Mouse (Mus musculus): ENCODE data around the gene Clk2. TPM values are rescaled to one million over a fixed set of nuclear protein-coding genes. Genes with fewer than 3 reads are reported as not detected.
A peak's percentile ranks its signal among the peaks of the same experiment; 100 is the strongest.
"Not testable (repeated sequence)": the region's sequence is repeated elsewhere in the genome, so short reads cannot be mapped to it uniquely, and the experiment has no call there.

The Clk2 gene
- polyA plus RNA-seq, 1 experiment from 2014 or later: 8.5 TPM

DNA sequence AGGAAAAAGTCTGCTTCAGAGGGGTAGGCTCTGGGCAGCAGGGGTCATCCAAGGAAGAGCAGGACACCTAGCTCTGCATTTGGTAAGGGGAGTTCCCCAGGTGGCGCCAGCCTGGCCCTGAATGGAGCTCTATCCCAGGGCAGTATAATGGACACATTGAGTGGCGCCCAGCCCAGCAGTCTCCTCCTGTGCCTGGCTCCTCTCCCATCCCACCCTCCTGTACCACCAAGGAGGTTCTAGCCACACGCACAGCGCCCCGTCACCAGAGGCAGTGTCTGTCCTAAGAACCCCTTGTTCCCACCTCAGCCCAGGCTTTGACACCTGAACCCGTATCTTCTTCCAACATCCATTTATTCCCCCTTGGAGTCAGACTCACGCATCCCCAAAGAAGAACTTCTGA lies 45.1 kb downstream of the Clk2 start:
- Histone ChIP-seq H3K4me2 (no peak overlapping the region), H3K9me3 (replicated peaks) (no peaks in the 10 kb centered on the region), H3K4me1 (replicated peaks) (peaks cover 23% of the 10 kb centered on the region), H3K4me3 (replicated peaks) (no peak overlapping the region), H3K27ac (replicated peaks) (no peak overlapping the region), H3K27me3 (peaks cover 2% of the 10 kb centered on the region; the same call in 1 of the 2 replicates), H3K36me3 (replicated peaks) (peaks cover 60% of the 10 kb centered on the region), H3K9ac (no peak overlapping the region)
- 77% methylated on average over 7 of the region's 7 CpGs for whole genome bisulfite sequencing (ENCODE audit: insufficient replicate concordance)
- no peak for ATAC-seq (ENCODE audit: insufficient read depth)

DNA sequence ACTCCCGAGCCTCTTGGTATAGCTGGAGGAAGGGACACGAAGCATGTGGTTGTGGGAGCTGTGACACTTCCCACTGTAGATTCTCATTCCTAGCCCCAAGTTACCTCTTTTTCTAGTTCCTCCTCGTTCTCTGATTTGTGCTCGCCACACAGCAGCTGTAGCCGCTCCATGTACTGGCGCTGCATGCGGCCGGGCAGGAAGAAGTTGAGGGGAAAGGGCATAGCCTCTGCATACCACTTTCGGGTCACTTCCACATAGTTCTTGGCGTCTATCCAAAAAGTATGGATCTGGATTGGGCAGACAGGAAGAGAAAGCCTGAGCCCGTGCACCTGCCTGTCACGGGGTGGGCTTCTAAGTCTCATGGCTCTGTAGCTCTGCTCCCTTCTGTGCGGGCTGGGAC lies 45.6 kb downstream of the Clk2 start:
- no peak for ATAC-seq (ENCODE audit: insufficient read depth)
- Histone ChIP-seq H3K4me3 (replicated peaks) (no peak overlapping the region), H3K9ac (no peak overlapping the region), H3K27ac (replicated peaks) (no peak overlapping the region), H3K4me1 (replicated peaks) (peaks cover 28% of the 10 kb centered on the region), H3K36me3 (replicated peaks) (peaks cover 58% of the 10 kb centered on the region), H3K9me3 (replicated peaks) (no peaks in the 10 kb centered on the region), H3K27me3 (peaks cover 7% of the 10 kb centered on the region; the same call in 1 of the 2 replicates), H3K4me2 (no peak overlapping the region)
- 74% methylated on average over 13 of the region's 13 CpGs for WGBS (ENCODE audit: insufficient replicate concordance)

DNA sequence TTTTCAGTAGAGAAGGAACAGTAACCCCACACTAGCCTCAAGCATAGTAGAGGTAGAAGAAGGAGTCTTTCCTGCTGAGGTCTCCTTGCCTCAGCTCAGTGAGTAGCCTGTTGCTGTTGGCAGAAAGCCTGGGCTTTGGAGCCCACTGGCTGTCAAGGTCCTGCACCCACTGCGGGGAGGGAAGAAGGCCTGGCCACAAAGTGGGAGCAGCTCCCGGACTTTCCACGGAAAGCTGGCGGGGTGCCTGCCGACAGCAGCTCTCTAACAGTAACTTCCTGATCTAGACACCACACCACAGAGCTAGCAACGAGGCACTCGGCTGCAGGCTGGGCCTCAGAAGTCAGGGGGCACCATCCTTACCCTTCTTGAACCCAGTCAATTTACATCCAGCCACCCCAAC lies 46.1 kb downstream of the Clk2 start:
- Histone ChIP-seq H3K27me3 (peaks cover 12% of the 10 kb centered on the region), H3K9me3 (replicated peaks) (no peaks in the 10 kb centered on the region), H3K36me3 (replicated peaks) (peaks cover 52% of the 10 kb centered on the region), H3K4me3 (replicated peaks) (no peak overlapping the region), H3K9ac (no peak overlapping the region), H3K27ac (replicated peaks) (no peak overlapping the region), H3K4me1 (replicated peaks) (peaks cover 33% of the 10 kb centered on the region), H3K4me2 (no peak overlapping the region)
- ATAC-seq (ENCODE audit: insufficient read depth): no peak
- WGBS (ENCODE audit: insufficient replicate concordance): 65% methylated on average over 7 of the region's 7 CpGs

DNA sequence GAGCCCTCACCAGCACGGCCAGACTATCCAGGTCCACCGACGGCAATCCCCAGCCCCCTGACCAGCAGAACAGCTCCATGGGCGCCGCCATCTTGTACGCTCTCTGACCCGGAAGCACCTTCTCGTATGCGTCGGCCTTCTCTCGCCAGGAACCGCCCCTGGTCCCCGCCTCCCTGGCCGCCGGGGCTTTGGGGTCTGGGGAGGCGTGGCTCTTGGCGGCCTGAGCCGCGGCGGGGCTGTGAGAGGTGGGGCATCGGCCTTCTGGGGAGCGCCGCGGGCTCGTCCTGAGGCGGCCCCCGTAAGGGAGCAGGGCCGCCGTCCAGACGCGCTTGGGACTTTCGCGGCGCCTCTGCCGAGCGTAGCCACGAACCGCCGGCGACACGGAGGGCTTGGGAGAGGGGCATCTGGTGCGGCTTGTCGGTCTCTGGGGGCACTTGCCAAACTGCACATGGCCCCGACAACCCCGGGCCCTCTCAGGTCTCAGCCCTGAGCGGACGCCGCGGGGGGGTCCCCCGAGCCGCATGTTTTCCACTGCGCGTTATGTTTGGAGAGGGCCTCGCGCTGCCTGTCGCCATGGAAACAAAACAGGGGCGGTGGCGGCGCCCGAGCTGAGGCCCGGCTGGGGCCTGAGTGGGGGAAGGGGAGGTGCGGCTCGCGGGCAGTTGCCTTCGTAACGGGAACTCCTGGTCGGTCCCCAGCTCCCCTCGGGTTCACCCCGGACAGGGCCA lies 49.4 kb downstream of the Clk2 start:
- Histone ChIP-seq H3K4me1 (replicated peaks) (peaks cover 37% of the 10 kb centered on the region), H3K4me2 (peak overlapping the region; percentile 98), H3K27ac (replicated peaks) (peak overlapping the region; percentile 71), H3K4me3 (replicated peaks) (peak overlapping the region; percentile 88), H3K36me3 (replicated peaks) (peaks cover 23% of the 10 kb centered on the region), H3K9ac (peak overlapping the region; percentile 73), H3K9me3 (replicated peaks) (no peaks in the 10 kb centered on the region), H3K27me3 (peaks cover 26% of the 10 kb centered on the region)
- under 1% methylated on average over 69 of the region's 69 CpGs for WGBS (ENCODE audit: insufficient replicate concordance)
- ATAC-seq (ENCODE audit: insufficient read depth): peak; percentile 87

DNA sequence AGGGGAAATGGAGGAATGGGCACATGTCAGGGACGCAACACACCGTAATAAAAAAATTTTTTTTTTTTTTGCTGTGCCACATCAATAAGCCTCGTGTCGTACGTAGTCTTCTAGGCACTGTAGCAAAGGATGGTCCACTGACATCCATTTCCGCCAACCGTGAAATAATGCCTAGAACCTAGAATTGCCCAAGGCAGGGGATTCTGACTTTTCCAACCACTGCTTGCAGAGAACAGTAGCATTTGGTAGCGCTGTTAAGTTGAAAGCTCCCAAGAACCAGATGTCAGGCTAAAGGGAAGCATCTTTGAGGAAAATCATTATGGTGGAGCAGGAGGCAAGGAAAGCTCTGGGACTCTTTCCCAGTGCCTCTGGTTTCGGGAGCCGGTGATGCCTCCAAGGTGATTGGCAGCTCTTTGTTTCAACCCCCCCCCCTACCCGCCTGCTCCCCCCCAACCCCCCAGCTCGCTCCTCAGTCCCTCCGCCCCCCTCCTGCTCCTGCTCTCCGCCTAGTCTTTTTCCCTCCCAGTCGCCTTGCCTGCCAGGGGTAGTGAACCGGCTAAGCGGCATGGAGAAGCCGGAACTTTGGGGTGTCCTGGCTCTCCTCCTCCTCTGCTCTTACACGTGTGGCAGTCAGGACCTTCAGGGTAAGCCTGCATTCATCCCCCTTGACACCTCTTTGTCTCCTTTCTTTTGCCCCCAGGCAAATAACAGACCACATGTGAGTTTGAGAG lies 50.3 kb downstream of the Clk2 start, which contains the start of gene Thbs3:
Thbs3 (plus strand) TSS at position 500 of the 731 bp plus-strand sequence.
- H3K4me2 ChIP-seq: peak within 1 kb of the TSS; percentile 98
- peaks cover 37% of the 10 kb centered on the region for H3K4me1 ChIP-seq (replicated peaks)
- peak within 1 kb of the TSS; percentile 71 for H3K27ac ChIP-seq (replicated peaks)
- no peaks in the 10 kb centered on the region for H3K9me3 ChIP-seq (replicated peaks)
- WGBS (ENCODE audit: insufficient replicate concordance): 3% methylated on average over 19 of the region's 19 CpGs
- H3K4me3 ChIP-seq (replicated peaks): peak within 1 kb of the TSS; percentile 88
- H3K27me3 ChIP-seq: peaks cover 34% of the 10 kb centered on the region
- peaks cover 15% of the 10 kb centered on the region for H3K36me3 ChIP-seq (replicated peaks)
- no peak for ATAC-seq (ENCODE audit: insufficient read depth)
- peak within 1 kb of the TSS; percentile 73 for H3K9ac ChIP-seq

DNA sequence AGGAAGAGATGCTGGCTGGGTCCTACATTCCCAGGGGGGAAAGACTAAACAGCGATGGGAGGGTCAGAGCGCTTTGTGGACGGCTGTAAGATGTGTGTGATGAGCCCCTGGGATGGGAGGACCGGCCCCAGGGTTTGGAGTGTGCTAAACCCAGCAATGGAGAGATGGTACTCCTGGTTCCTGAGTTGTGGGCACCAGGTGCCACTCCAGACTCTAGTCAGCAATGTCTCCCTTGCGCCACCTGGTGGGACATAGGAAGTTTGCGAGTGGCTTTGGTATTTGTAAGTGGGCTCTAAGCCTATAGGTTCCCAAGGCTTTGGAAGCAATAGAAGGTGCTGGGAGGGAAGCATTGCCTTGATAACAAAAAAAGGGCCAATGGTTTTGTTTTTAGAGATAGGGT lies 51.3 kb downstream of the Clk2 start:
- peak overlapping the region; percentile 88; the same call in 1 of the 2 replicates for H3K4me3 ChIP-seq (replicated peaks)
- peaks cover 40% of the 10 kb centered on the region for H3K27me3 ChIP-seq
- H3K27ac ChIP-seq (replicated peaks): no peak overlapping the region
- no peak overlapping the region for H3K9ac ChIP-seq
- H3K4me1 ChIP-seq (replicated peaks): peaks cover 37% of the 10 kb centered on the region
- WGBS (ENCODE audit: insufficient replicate concordance): 1% methylated on average over 6 of the region's 6 CpGs
- H3K36me3 ChIP-seq (replicated peaks): peaks cover 6% of the 10 kb centered on the region; the same call in 1 of the 2 replicates
- no peaks in the 10 kb centered on the region for H3K9me3 ChIP-seq (replicated peaks)
- ATAC-seq (ENCODE audit: insufficient read depth): peak; percentile 9; the same call in 1 of the 2 replicates
- H3K4me2 ChIP-seq: peak overlapping the region; percentile 98

DNA sequence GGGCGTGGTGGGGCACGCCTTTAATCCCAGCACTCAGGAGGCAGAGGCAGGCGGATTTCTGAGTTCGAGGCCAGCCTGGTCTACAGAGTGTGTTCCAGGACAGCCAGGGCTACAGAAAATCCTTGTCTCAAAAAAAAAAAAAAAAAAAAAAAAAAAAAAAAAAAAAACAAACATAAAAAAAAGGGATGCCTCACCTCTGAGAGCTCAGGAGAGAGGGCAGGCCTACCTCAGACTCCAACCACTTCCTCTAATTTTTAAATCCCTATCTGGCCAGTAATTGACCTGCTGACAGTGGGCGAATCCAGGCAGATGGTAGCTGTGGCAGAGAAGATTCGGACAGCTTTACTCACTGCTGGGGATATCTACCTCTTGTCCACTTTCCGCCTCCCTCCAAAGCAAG lies 51.8 kb downstream of the Clk2 start:
- 61% methylated on average over 7 of the region's 7 CpGs for WGBS (ENCODE audit: insufficient replicate concordance)
- not testable (repeated sequence) for ATAC-seq (ENCODE audit: insufficient read depth); H3K27ac ChIP-seq (replicated peaks); H3K9me3 ChIP-seq (replicated peaks); H3K9ac ChIP-seq; H3K4me3 ChIP-seq (replicated peaks); H3K4me2 ChIP-seq; H3K36me3 ChIP-seq (replicated peaks)
- H3K4me1 ChIP-seq (replicated peaks): peaks cover 37% of the 10 kb centered on the region
- H3K27me3 ChIP-seq: peaks cover 46% of the 10 kb centered on the region

DNA sequence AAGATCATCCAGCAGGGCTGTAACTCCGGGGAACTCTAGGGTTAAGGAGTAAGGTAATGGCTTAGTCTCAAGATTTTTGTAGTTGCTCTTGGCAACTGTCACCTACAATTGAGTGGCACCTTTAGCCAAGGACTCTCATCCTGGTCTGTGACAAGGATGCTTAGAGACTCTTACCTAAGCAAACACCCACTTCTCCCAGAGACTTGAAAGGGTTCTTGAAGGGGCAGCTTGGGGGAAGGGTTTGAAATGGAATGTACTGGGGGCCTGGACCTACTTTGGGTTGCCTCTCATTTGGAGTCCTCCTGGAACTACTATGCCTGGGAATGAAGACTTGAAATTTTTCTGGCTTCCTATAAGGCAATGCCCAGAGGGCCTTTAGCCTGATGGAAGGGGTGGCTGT lies 53.7 kb downstream of the Clk2 start:
- no peaks in the 10 kb centered on the region for H3K9me3 ChIP-seq (replicated peaks)
- H3K27ac ChIP-seq (replicated peaks): no peak overlapping the region
- WGBS (ENCODE audit: insufficient replicate concordance): 55% methylated on average over 1 of the region's 1 CpGs
- no peak overlapping the region for H3K4me3 ChIP-seq (replicated peaks)
- no peak for ATAC-seq (ENCODE audit: insufficient read depth)
- no peak overlapping the region for H3K4me2 ChIP-seq
- no peaks in the 10 kb centered on the region for H3K36me3 ChIP-seq (replicated peaks)
- H3K9ac ChIP-seq: no peak overlapping the region
- peaks cover 62% of the 10 kb centered on the region for H3K27me3 ChIP-seq
- peaks cover 24% of the 10 kb centered on the region for H3K4me1 ChIP-seq (replicated peaks)

DNA sequence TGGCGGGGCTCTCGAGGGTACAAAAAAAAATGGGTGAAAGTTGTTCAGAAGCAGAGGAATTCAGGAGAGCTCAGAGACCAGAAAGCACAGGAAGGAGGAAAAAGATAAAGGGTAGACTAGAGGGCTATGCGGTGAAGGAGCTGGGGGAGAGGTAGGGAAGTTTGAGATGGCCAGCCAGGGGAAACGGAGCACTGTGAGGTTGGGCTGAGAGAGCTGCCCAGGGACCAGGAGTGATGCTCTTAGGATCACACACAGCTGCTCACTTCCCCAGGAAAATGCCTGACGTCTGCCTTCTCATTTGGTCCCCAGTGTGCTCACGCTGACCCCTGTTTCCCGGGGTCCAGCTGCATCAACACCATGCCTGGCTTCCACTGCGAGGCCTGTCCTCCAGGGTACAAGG lies 55.0 kb downstream of the Clk2 start:
- H3K36me3 ChIP-seq (replicated peaks): no peaks in the 10 kb centered on the region
- H3K9ac ChIP-seq: no peak overlapping the region
- H3K4me1 ChIP-seq (replicated peaks): peaks cover 16% of the 10 kb centered on the region
- WGBS (ENCODE audit: insufficient replicate concordance): 27% methylated on average over 8 of the region's 8 CpGs
- H3K9me3 ChIP-seq (replicated peaks): no peaks in the 10 kb centered on the region
- no peak overlapping the region for H3K4me3 ChIP-seq (replicated peaks)
- H3K4me2 ChIP-seq: no peak overlapping the region
- ATAC-seq (ENCODE audit: insufficient read depth): no peak
- H3K27me3 ChIP-seq: peaks cover 75% of the 10 kb centered on the region
- H3K27ac ChIP-seq (replicated peaks): no peak overlapping the region

DNA sequence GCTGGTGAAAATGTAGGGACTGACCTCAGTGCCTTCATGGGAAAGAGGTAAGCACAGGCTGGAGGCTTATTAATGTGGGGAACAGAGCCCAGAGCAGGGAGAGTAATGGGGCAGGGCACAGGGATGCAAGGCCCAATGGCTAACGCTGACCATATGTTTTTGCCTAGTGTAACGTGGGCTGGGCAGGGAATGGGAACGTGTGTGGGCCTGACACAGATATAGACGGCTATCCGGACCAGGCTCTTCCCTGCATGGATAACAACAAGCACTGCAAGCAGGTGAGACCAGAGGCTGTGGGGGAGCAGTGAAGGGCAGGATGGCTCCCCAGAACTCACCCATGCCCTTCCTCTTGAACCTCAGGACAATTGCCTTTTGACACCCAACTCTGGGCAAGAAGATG lies 56.6 kb downstream of the Clk2 start:
- 62% methylated on average over 5 of the region's 5 CpGs for WGBS (ENCODE audit: insufficient replicate concordance)
- H3K4me3 ChIP-seq (replicated peaks): no peak overlapping the region
- peaks cover 75% of the 10 kb centered on the region for H3K27me3 ChIP-seq
- no peak overlapping the region for H3K27ac ChIP-seq (replicated peaks)
- no peaks in the 10 kb centered on the region for H3K9me3 ChIP-seq (replicated peaks)
- no peak overlapping the region for H3K9ac ChIP-seq
- ATAC-seq (ENCODE audit: insufficient read depth): no peak
- H3K4me1 ChIP-seq (replicated peaks): no peaks in the 10 kb centered on the region
- H3K4me2 ChIP-seq: no peak overlapping the region
- no peaks in the 10 kb centered on the region for H3K36me3 ChIP-seq (replicated peaks)

DNA sequence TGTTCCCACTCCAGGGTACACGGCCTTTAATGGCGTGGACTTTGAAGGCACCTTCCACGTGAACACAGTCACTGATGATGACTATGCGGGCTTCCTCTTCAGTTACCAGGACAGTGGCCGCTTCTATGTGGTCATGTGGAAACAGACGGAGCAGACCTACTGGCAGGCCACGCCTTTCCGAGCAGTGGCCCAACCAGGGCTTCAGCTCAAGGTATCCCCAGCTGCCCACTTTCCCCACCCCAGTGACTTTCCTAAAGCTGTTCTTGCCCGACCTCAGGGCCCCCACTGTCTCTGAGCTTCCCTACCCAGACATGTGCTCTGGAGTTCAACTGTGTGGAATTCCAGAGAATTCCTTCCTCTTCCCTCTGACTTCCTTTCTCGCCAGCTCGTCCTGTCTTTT lies 60.2 kb downstream of the Clk2 start:
- ATAC-seq (ENCODE audit: insufficient read depth): no peak
- H3K4me1 ChIP-seq (replicated peaks): peaks cover 25% of the 10 kb centered on the region
- H3K36me3 ChIP-seq (replicated peaks): no peaks in the 10 kb centered on the region
- H3K4me3 ChIP-seq (replicated peaks): no peak overlapping the region
- H3K27ac ChIP-seq (replicated peaks): no peak overlapping the region
- H3K9ac ChIP-seq: no peak overlapping the region
- H3K27me3 ChIP-seq: peaks cover 93% of the 10 kb centered on the region
- no peak overlapping the region for H3K4me2 ChIP-seq
- WGBS (ENCODE audit: insufficient replicate concordance): 62% methylated on average over 11 of the region's 11 CpGs
- no peaks in the 10 kb centered on the region for H3K9me3 ChIP-seq (replicated peaks)
